Mouse (Mus musculus) left cerebral cortex, adult 9 months (tissue): ENCODE data around the gene Arhgap44.

ENCODE experiments used
- DNase-seq, 2 experiments: peaks; one replicate each; pipeline ENCODE4 v3.0.0; 2022; ENCODE audit warnings: low spot score in 2 of 2

Arhgap44 gene

GRCm38 (mm10) chr11:65088451-65089222 is 74.1 kb downstream of the Arhgap44 start:
- DNase-seq, result peak in 1 of 2 experiments; percentile 57

GRCm38 (mm10) chr11:65080761-65081160 is 82.0 kb downstream of the Arhgap44 start:
- DNase-seq, result no peak

- DNase-seq, result no peak
Measured at GRCm38 (mm10) chr11:65080274-65080673, 82.5 kb downstream of the Arhgap44 start.

- peak; percentile 58 to 63 for DNase-seq
Measured at GRCm38 (mm10) chr11:65069609-65070008, 93.2 kb downstream of the Arhgap44 start.

GRCm38 (mm10) chr11:65069051-65069450 is 93.7 kb downstream of the Arhgap44 start:
- peak in 1 of 2 experiments; percentile 31 for DNase-seq

- DNase-seq, result no peak
Measured at GRCm38 (mm10) chr11:65065201-65065600, 97.6 kb downstream of the Arhgap44 start.

GRCm38 (mm10) chr11:65061437-65061836 is 101.3 kb downstream of the Arhgap44 start:
- no peak for DNase-seq

GRCm38 (mm10) chr11:65059531-65059930 is 103.2 kb downstream of the Arhgap44 start:
- no peak for DNase-seq

- peak in 1 of 2 experiments; percentile 38 for DNase-seq
Measured at GRCm38 (mm10) chr11:65058224-65058908, 104.4 kb downstream of the Arhgap44 start.

- DNase-seq, result no peak
Measured at GRCm38 (mm10) chr11:65055596-65055995, 107.2 kb downstream of the Arhgap44 start.

- DNase-seq, result no peak
Measured at GRCm38 (mm10) chr11:65054216-65054615, 108.5 kb downstream of the Arhgap44 start.

- no peak for DNase-seq
Measured at GRCm38 (mm10) chr11:65050819-65051218, 111.9 kb downstream of the Arhgap44 start.

- peak in 1 of 2 experiments; percentile 60 for DNase-seq
Measured at GRCm38 (mm10) chr11:65049090-65049489, 113.7 kb downstream of the Arhgap44 start.

- no peak for DNase-seq
Measured at GRCm38 (mm10) chr11:65040556-65040955, 122.2 kb downstream of the Arhgap44 start.

- no peak for DNase-seq
Measured at GRCm38 (mm10) chr11:65039517-65040095, 123.2 kb downstream of the Arhgap44 start.

- no peak for DNase-seq
Measured at GRCm38 (mm10) chr11:65038996-65039395, 123.8 kb downstream of the Arhgap44 start.

- DNase-seq, result no peak
Measured at GRCm38 (mm10) chr11:65032221-65032620, 130.5 kb downstream of the Arhgap44 start.

- no peak for DNase-seq
Measured at GRCm38 (mm10) chr11:65030201-65030600, 132.6 kb downstream of the Arhgap44 start.

- no peak for DNase-seq
Measured at GRCm38 (mm10) chr11:65028049-65028448, 134.7 kb downstream of the Arhgap44 start.

GRCm38 (mm10) chr11:65022771-65023170 is 140.0 kb downstream of the Arhgap44 start:
- DNase-seq, result peak in 1 of 2 experiments; percentile 38

- DNase-seq, result no peak
Measured at GRCm38 (mm10) chr11:65020744-65021143, 142.0 kb downstream of the Arhgap44 start.

- DNase-seq, result no peak
Measured at GRCm38 (mm10) chr11:65016754-65017153, 146.0 kb downstream of the Arhgap44 start.

- no peak for DNase-seq
Measured at GRCm38 (mm10) chr11:65013906-65014305, 148.9 kb downstream of the Arhgap44 start.
